Mouse (Mus musculus) neural tube, embryonic 13.5 days (tissue): ENCODE results near the gene Plekhb1. TPM values are rescaled to one million over a fixed set of nuclear protein-coding genes. Genes with fewer than 3 reads are reported as not detected.

Source experiments
- ATAC-seq: fragments of 200-750 bp; cut with Nextera tagmentation; 2 replicates; pipeline ENCODE4 v1.8.0; 2017; ENCODE audit warnings: low read depth, mild to moderate bottlenecking, moderate TSS enrichment, moderate library complexity
- H3K27ac ChIP-seq: fragments of 300-500 bp; sonication (generic); replicated peaks from 2 replicates; pipeline ENCODE4 v1.5.1; 2015; ENCODE audit warnings: moderate library complexity, mild to moderate bottlenecking, inconsistent platforms
- H3K27me3 ChIP-seq: fragments of 300-500 bp; sonication (generic); 2 replicates; pipeline ENCODE4 v1.6.1; 2015; ENCODE audit warnings: mild to moderate bottlenecking, inconsistent platforms
- H3K36me3 ChIP-seq: fragments of 300-500 bp; sonication (generic); 2 replicates; pipeline ENCODE4 v1.6.1; 2015; ENCODE audit warnings: mild to moderate bottlenecking, inconsistent platforms
- H3K4me1 ChIP-seq: fragments of 300-500 bp; sonication (generic); replicated peaks from 2 replicates; pipeline ENCODE4 v1.6.1; 2015; ENCODE audit warnings: inconsistent platforms
- H3K4me2 ChIP-seq: fragments of 300-500 bp; sonication (generic); 2 replicates; pipeline ENCODE4 v1.6.1; 2015; ENCODE audit warnings: inconsistent platforms, mild to moderate bottlenecking, moderate library complexity
- H3K4me3 ChIP-seq: fragments of 300-500 bp; sonication (generic); 2 replicates; pipeline ENCODE4 v1.5.1; 2015; ENCODE audit warnings: mild to moderate bottlenecking, inconsistent platforms
- H3K9ac ChIP-seq: fragments of 300-500 bp; sonication (generic); 2 replicates; pipeline ENCODE4 v1.6.1; 2015; ENCODE audit warnings: moderate library complexity, mild to moderate bottlenecking, inconsistent platforms
- H3K9me3 ChIP-seq: fragments of 300-500 bp; sonication (generic); 2 replicates; pipeline ENCODE4 v1.6.1; 2016; ENCODE audit warnings: inconsistent platforms
- WGBS: fragments of 180-500 bp; shearing (Covaris S2); methylation state at CpG from one replicate; pipeline ENCODE4 v1.1.7; 2015; 5-methylcytosine and 5-hydroxymethylcytosine counted together
- polyA plus RNA-seq: library from polyadenylated mRNA; unstranded; fragments of >200 nt; fragmentation: Nextera tagmentation; extraction: Ambion mirVana; gene quantifications from 2 replicates; pipeline ENCODE4 v1.2.1, GENCODE M21; 2015

Plekhb1 gene
- polyA plus RNA-seq, 1 experiment from 2014 or later, result 26.9 TPM

DNA sequence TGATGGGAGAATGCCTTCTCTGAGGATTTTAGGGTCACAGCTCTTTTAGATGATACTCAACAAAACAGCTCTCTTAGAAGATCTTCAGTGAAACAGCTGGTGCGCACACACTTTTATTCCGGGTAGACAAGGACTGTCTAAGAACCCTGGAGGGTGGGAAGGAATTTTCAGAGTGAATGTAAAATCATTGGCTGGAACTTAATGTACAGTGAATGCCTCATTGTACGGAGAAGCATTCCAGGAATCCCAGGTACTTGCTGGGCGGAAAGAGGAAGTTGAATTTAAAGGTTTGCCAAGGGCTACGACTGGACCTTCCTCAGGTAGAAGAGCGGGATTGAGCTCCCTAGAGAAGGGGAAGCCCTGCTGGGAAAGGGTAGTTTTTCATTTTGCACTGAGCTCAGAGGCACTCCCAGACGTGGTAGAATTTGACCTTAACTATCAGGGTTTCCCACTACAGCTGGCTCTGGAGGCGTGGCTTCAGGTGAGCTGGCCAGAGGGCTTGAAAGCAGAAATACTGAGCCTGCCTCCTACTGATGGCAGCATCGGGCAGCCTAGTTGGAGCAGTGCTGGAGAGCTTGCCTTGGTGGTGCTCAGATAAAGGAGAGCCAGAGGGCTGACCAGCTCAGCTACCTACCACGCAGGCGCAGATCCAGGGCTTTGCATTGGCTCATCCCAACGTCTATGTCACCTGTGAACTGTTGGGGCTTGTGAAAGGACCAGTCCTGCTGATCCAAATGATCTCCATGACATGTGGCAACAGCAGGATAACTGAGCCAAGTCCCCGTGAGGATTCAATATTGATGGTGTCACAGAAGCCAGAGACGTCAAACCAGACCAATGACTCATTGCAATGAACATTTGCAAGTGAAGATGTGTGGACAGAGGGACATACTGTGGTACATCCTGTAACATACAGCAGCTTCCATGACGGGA lies 17.0 kb upstream of the Plekhb1 start:
- no peak overlapping the region for H3K27ac ChIP-seq
- ATAC-seq, result no peak
- WGBS, result 69% methylated on average over 15 of the region's 15 CpGs
- H3K9ac ChIP-seq, result no peak overlapping the region
- H3K4me1 ChIP-seq, result no peaks in the 10 kb centered on the region; the same call in 1 of the 2 replicates
- H3K4me2 ChIP-seq, result no peak overlapping the region
- no peaks in the 10 kb centered on the region for H3K9me3 ChIP-seq
- H3K27me3 ChIP-seq, result no peaks in the 10 kb centered on the region
- no peaks in the 10 kb centered on the region for H3K36me3 ChIP-seq
- no peak overlapping the region for H3K4me3 ChIP-seq

DNA sequence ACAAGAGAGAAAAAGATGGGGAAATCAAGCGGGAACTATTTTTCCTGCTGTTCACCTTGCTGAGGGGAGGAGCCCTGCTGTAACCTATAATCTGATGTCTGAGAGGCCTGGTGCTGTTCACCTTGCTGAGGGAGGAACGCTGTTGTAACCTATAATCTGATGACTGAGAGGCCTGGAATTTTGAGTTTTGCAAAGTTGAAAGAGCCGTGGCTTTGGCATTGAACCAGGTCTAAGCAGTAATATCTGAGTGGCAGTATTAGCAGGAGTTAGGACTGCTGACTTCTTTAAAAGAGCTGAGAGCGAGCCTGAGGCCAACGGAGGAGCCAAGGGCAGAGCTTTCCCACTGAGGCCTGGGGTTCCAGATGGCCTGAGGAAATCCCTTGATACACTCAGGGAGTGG lies 15.8 kb upstream of the Plekhb1 start:
- H3K4me3 ChIP-seq, result no peak overlapping the region
- no peaks in the 10 kb centered on the region for H3K27me3 ChIP-seq
- 89% methylated on average over 5 of the region's 5 CpGs for WGBS
- no peak for ATAC-seq
- no peak overlapping the region for H3K9ac ChIP-seq
- no peak overlapping the region for H3K27ac ChIP-seq
- H3K4me1 ChIP-seq, result no peaks in the 10 kb centered on the region; the same call in 1 of the 2 replicates
- H3K4me2 ChIP-seq, result no peak overlapping the region
- no peaks in the 10 kb centered on the region for H3K9me3 ChIP-seq
- H3K36me3 ChIP-seq, result no peaks in the 10 kb centered on the region

DNA sequence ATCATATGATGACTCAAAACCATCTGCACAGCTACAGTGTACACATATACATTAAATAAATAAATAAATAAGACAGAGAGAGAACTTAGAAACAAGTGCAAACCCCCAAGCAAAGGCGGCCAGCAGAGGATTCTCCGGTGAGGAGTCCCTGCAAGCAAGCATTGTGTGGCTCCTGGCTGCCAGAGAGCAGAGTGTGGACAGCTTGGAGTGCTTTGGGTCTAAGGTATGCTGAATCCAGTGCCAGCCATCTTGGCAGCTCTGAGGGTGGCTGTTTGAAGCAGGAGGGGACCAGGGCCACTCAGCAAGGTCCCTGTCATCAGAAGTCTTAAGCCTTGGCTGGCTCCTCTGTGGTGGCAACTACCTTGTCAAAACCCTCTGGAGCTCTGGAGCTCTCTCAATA lies 12.7 kb upstream of the Plekhb1 start:
- 88% methylated on average over 2 of the region's 2 CpGs for WGBS
- ATAC-seq, result no peak
- Histone ChIP-seq H3K27me3 (no peaks in the 10 kb centered on the region), H3K27ac (no peak overlapping the region), H3K9ac (no peak overlapping the region), H3K4me1 (no peaks in the 10 kb centered on the region), H3K4me2 (no peak overlapping the region), H3K36me3 (no peaks in the 10 kb centered on the region), H3K4me3 (no peak overlapping the region), H3K9me3 (no peaks in the 10 kb centered on the region)

DNA sequence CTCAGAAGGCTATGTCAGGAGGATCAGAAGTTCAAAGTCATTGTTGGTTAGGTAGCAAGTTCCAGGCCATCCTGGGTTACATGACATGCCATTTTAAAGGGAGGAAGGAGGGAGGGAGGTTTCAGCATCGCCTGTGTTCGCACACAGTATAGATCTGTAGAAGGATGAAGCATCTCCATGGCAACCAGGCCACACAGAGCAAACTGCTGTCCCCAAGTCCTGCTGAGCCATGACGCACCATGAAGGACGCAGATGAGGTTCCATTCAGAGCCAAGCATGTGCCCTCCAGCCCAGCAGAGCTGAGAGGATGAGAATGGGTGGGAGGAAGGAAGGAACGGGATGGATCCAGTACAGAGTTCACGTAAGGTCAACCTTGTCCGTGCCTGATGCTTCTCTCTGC lies 11.2 kb upstream of the Plekhb1 start:
- no peak for ATAC-seq
- Histone ChIP-seq H3K9me3 (no peaks in the 10 kb centered on the region), H3K36me3 (no peaks in the 10 kb centered on the region), H3K27ac (no peak overlapping the region), H3K27me3 (no peaks in the 10 kb centered on the region), H3K9ac (no peak overlapping the region), H3K4me1 (no peaks in the 10 kb centered on the region), H3K4me2 (no peak overlapping the region), H3K4me3 (no peak overlapping the region)
- WGBS, result 43% methylated on average over 7 of the region's 7 CpGs

DNA sequence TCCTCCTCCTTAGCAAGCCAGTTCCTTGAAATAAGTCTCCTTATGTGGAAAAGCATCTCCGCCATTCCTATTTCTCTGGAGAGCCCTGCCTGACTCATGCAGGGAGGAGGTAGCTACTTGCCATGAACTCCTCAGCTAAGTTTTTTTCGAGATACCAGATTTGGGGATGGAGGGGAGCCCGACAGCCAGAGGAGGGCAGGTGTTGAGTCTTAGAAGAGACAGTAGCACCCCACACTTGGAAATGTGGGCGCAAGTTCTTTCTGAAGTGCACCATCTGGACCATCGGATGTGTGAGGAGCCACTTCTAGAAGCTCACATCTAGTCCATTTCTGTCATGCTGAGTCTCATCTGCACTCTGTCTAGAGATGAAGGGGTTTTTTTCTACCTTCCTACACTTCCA lies 8.4 kb upstream of the Plekhb1 start:
- WGBS, result 87% methylated on average over 5 of the region's 5 CpGs
- Histone ChIP-seq H3K4me1 (no peaks in the 10 kb centered on the region), H3K4me3 (no peak overlapping the region), H3K36me3 (no peaks in the 10 kb centered on the region), H3K27me3 (no peaks in the 10 kb centered on the region), H3K9ac (no peak overlapping the region), H3K27ac (no peak overlapping the region), H3K4me2 (no peak overlapping the region), H3K9me3 (no peaks in the 10 kb centered on the region)
- ATAC-seq, result no peak

DNA sequence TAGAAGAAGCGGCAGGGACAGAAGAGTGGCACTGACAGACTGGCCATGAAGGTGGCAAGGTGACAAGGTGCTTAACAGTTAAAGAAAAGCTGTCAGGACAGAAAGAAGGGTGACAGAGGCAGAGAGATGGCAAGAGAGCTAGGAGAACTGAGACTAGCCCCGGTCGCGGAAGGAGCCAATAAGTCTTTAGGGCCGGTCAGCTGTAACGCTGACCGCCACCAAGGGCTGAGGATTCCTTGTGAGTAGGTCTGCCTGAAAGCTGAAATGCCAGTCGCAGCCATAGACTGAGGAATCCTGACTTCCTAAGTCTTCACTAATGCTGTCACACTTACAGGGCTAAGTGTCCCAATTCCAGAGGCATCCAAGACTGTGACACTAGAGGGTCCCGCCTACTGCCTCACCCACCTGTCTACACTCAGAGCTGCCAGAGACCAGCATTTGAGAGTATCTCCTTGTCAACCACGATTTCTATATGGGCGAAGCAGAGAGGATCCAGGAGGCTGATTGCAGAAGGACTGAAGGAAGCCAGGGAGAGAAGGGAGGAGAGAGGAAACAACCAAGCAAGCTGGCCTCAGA lies 1.6 kb upstream of the Plekhb1 start:
- Histone ChIP-seq H3K4me3 (no peak overlapping the region), H3K9me3 (no peaks in the 10 kb centered on the region), H3K9ac (peak overlapping the region; percentile 22; the same call in 1 of the 2 replicates), H3K4me2 (peak overlapping the region; percentile 44), H3K4me1 (peaks cover 18% of the 10 kb centered on the region), H3K27me3 (no peaks in the 10 kb centered on the region), H3K27ac (no peak overlapping the region; the same call in 1 of the 2 replicates), H3K36me3 (no peaks in the 10 kb centered on the region)
- ATAC-seq, result peak; percentile 24; the same call in 1 of the 2 replicates
- 72% methylated on average over 11 of the region's 11 CpGs for WGBS

DNA sequence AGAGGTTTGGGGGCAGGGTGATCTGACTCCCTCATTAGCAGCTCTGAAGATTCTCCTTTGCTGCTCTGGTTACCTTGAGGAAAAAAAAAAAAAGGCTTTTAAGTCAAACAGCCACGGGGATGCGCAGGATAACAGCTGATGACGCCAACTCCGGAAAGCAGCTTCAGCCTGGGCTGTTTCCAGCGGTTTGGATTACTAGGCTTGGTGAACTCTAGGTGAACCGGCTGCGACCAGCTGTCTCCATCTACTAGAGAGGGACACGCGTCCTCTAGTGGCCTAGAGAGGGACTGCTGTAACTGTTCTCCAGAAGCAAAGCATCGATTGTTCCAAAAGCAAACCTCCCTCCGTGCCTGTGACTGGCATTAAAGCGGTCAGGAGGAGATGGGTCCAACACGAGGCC lies 976 bp upstream of the Plekhb1 start:
- Histone ChIP-seq H3K9me3 (no peaks in the 10 kb centered on the region), H3K4me3 (0 out of 2 replicates have a peak overlapping the region, but pooled peaks have one; percentile 8), H3K27me3 (no peaks in the 10 kb centered on the region), H3K4me1 (peaks cover 23% of the 10 kb centered on the region), H3K4me2 (peak overlapping the region; percentile 44), H3K36me3 (no peaks in the 10 kb centered on the region), H3K9ac (peak overlapping the region; percentile 32), H3K27ac (peak overlapping the region; percentile 47)
- ATAC-seq, result peak; percentile 93
- whole genome bisulfite sequencing, result under 1% methylated on average over 13 of the region's 13 CpGs

DNA sequence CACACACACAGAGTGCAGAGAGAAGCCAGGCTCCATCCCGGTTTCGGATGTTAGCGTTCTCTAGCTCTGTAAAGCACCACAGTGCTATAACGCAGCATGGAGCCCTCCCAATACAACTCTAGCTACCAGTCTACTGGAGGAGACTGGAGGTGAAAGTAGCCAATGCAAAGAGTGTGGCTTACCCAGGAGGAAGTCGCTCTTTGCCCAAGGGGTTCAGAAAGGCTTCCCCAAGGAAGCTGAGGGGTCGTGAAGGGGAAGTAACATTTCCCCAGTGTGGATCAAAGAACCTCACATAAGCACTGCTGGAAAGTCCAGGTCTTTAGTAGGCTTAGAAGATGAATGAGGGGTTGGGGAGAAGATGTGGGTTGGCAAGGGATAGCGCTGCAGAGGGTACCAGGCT lies 950 bp downstream of the Plekhb1 start:
- no peak for ATAC-seq
- WGBS, result 86% methylated on average over 7 of the region's 7 CpGs

DNA sequence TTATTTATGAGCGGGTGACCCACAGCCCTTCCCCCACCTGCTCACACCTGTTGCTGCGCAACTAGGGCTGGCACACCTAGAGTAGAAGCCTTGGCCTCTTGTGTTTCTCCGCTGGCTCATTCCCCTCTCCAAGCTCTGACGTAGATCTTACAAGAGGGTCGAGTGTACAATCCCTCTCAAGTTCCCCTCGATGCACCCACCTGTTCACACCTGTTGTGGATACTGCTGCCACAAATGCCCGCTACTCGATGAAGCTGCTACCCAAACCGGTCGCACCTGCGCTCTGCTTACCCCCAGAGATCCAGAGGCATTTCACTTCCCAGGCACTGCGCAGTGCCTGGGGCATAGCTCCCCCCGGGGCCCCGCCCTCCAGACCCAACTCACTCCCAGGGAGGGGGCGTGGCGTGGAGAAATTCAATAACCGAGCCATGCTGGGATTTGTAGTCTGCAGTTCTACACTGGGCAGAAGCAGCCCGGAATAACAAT lies 4.1 kb downstream of the Plekhb1 start:
- H3K4me1 ChIP-seq, result peaks cover 37% of the 10 kb centered on the region
- H3K4me3 ChIP-seq, result peak overlapping the region; percentile 17
- no peak for ATAC-seq
- 34% methylated on average over 18 of the region's 18 CpGs for WGBS
- no peaks in the 10 kb centered on the region for H3K9me3 ChIP-seq
- no peak overlapping the region for H3K9ac ChIP-seq
- H3K27ac ChIP-seq, result no peak overlapping the region
- H3K27me3 ChIP-seq, result no peaks in the 10 kb centered on the region
- no peaks in the 10 kb centered on the region for H3K36me3 ChIP-seq
- H3K4me2 ChIP-seq, result peak overlapping the region; percentile 39

More for the DNA sequence above, 950 bp downstream of the Plekhb1 start:
- no peak overlapping the region for H3K4me3 ChIP-seq
- no peak overlapping the region for H3K27ac ChIP-seq
- H3K9ac ChIP-seq, result no peak overlapping the region
- H3K4me1 ChIP-seq, result peaks cover 33% of the 10 kb centered on the region
- no peaks in the 10 kb centered on the region for H3K9me3 ChIP-seq
- no peaks in the 10 kb centered on the region for H3K27me3 ChIP-seq
- H3K4me2 ChIP-seq, result no peak overlapping the region
- no peaks in the 10 kb centered on the region for H3K36me3 ChIP-seq

DNA sequence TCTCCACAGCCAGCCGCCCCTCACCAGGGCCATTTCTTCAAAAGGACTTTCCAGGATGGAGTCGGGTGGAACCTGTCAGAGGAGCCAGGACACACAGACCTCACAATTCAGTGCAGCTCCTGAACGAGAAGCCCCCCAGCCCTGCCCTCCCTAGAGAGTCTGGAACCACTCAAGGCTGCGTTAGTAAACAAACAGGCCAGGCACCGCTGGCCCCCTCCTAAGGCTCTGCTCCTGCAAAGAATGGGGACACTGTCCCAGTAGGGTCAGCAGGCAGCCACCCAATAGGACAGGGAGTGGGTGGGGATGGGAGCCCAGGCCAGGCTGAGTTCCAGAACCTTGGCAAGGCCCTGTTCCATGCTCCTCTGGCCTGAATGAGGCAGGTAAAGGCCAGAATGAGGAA lies 5.5 kb downstream of the Plekhb1 start:
- H3K4me2 ChIP-seq, result no peak overlapping the region
- H3K4me1 ChIP-seq, result peaks cover 33% of the 10 kb centered on the region
- H3K9me3 ChIP-seq, result no peaks in the 10 kb centered on the region
- no peak overlapping the region for H3K27ac ChIP-seq
- ATAC-seq, result no peak
- H3K36me3 ChIP-seq, result no peaks in the 10 kb centered on the region
- 55% methylated on average over 5 of the region's 5 CpGs for WGBS
- H3K27me3 ChIP-seq, result no peaks in the 10 kb centered on the region
- H3K4me3 ChIP-seq, result no peak overlapping the region
- H3K9ac ChIP-seq, result no peak overlapping the region

DNA sequence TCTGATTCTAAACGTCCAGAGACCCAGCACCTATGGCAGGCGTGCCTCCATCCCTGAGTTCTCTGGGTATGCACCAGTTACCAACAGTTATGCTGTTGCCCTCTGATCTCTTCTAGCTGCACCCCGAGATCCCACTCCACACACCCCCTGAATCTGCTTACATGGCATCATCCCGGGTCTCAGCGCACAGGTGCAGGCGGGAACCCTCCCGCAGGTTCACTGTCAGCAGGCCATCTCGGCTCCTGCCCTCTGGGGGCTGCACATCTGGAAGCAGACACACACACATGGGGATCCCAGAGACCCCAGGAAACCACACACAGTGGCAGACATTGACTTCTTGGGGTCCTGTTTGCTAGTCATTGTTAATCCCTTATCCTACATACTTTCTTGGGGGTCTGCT lies 7.8 kb downstream of the Plekhb1 start:
- ATAC-seq, result no peak
- WGBS, result 80% methylated on average over 8 of the region's 8 CpGs
- Histone ChIP-seq H3K27me3 (no peaks in the 10 kb centered on the region), H3K4me2 (no peak overlapping the region), H3K27ac (peak overlapping the region; percentile 77), H3K9ac (no peak overlapping the region), H3K4me1 (peaks cover 33% of the 10 kb centered on the region), H3K9me3 (no peaks in the 10 kb centered on the region), H3K36me3 (peaks cover under 1% of the 10 kb centered on the region; the same call in 1 of the 2 replicates), H3K4me3 (no peak overlapping the region)

DNA sequence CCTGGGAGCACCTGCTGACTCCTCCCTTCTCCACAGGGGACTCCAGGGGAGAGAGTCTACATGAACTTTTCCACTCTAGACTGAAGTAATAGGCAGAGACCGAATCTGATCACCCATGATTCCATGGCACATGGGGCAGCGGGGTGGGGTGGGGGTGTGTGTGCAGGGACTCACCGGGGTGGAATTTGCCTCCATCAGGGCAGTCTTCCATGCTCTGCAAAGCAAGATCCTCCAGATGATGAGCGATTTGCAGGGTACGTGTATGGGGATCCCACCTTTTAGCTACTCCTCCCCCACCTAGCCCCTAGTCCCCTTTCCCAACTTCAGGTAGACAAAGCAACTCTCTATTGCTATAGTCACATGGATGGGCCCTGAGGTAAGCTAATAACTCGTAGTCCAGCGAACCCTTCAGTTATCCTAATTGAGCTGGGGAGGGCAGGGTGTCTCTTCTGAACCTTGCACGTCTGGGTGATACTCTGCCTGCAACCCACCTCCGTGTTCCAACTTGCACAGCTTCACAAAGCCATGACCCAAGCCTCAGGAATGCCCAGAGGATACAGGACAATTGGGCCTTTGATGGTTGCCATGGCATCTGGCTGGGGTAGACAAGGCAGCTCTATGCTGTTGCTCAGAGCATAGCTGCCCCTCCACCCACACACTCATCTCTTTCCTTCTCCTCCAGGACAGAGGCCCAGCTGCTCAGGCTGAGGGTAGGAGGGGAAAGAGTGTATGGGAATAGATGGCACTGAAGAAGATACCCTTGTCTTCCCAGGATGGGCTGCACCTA lies 8.5 kb downstream of the Plekhb1 start:
- Histone ChIP-seq H3K4me2 (no peak overlapping the region), H3K4me3 (no peak overlapping the region), H3K9ac (no peak overlapping the region), H3K4me1 (peaks cover 33% of the 10 kb centered on the region), H3K27ac (peak overlapping the region; percentile 77), H3K9me3 (no peaks in the 10 kb centered on the region), H3K36me3 (peaks cover 8% of the 10 kb centered on the region), H3K27me3 (no peaks in the 10 kb centered on the region)
- 55% methylated on average over 9 of the region's 9 CpGs for WGBS
- ATAC-seq, result peak; percentile 87
